Mouse (Mus musculus): Measurements from ENCODE around the gene Tmem191c.

- no peak for TF ChIP-seq EP300 (IDR thresholded peaks at IDR 0.05; ENCODE audit: insufficient read depth, low read depth, low read length)
- TF ChIP-seq CTCF (IDR thresholded peaks at IDR 0.05; ENCODE audit: low read depth, low read length): no peak
Observed at GRCm38 (mm10) chr16:17269872-17270271, 6.0 kb upstream of the Tmem191c start.
